Mouse (Mus musculus): Measurements from ENCODE around the gene Ttc9c. TPM values are rescaled to one million over a fixed set of nuclear protein-coding genes. Genes with fewer than 3 reads are reported as not detected.

The Ttc9c gene
- polyA plus RNA-seq (2014; fragmentation: Illumina TruSeq; extraction: RNeasy Lipid Tissue Mini Kit (QIAGEN cat#74804); ENCODE audit: low read depth, low replicate concordance) = 87.3 TPM

GRCm38 (mm10) chr19:8818801-8819595, at the start of gene Ttc9c:
Gene Ttc9c, minus strand, starts transcription at chr19:8819333.

GRCm38 (mm10) chr19:8850402-8850901, 31.3 kb upstream of the Ttc9c start, which contains the start of gene Lrrn4cl:
Gene Lrrn4cl, plus strand, starts transcription at chr19:8850768.

GRCm38 (mm10) chr19:8839103-8839907, 20.2 kb upstream of the Ttc9c start, which contains the start of gene Gng3:
Gene Gng3, minus strand, starts transcription at chr19:8839194.

GRCm38 (mm10) chr19:8837251-8837791, 18.2 kb upstream of the Ttc9c start, which contains the start of gene Bscl2:
Gene Bscl2, plus strand, starts transcription at chr19:8837467.

GRCm38 (mm10) chr19:8829660-8830059, 10.5 kb upstream of the Ttc9c start, which contains the start of gene AC129217.1:
Gene AC129217.1, plus strand, starts transcription at chr19:8829773.

GRCm38 (mm10) chr19:8819596-8820423, 677 bp upstream of the Ttc9c start, which contains the start of gene Hnrnpul2:
Gene Hnrnpul2, plus strand, starts transcription at chr19:8820010.

GRCm38 (mm10) chr19:8802130-8802821, 16.9 kb downstream of the Ttc9c start, which contains the start of gene Zbtb3:
Gene Zbtb3, plus strand, starts transcription at chr19:8802555.

GRCm38 (mm10) chr19:8798264-8798946, 20.7 kb downstream of the Ttc9c start, which contains the start of gene Polr2g:
Gene Polr2g, minus strand, starts transcription at chr19:8798577.

GRCm38 (mm10) chr19:8786008-8786781, 32.9 kb downstream of the Ttc9c start, which contains the start of gene Taf6l:
Gene Taf6l, minus strand, starts transcription at chr19:8786417.

GRCm38 (mm10) chr19:8774086-8774835, 44.9 kb downstream of the Ttc9c start, which contains the start of gene Tmem179b:
Gene Tmem179b, minus strand, starts transcription at chr19:8774467.

GRCm38 (mm10) chr19:8770567-8771270, 48.4 kb downstream of the Ttc9c start, which contains the start of gene Tmem223:
Gene Tmem223, plus strand, starts transcription at chr19:8770996.

Other genes starting within 250 kb of the Ttc9c start
- not detected for gene Slc22a8, start 228.1 kb downstream of the Ttc9c start, polyA plus RNA-seq (2014; fragmentation: Illumina TruSeq; extraction: RNeasy Lipid Tissue Mini Kit (QIAGEN cat#74804); ENCODE audit: low read depth, low replicate concordance)
- not detected for gene Slc22a6, start 201.3 kb downstream of the Ttc9c start, polyA plus RNA-seq (2014; fragmentation: Illumina TruSeq; extraction: RNeasy Lipid Tissue Mini Kit (QIAGEN cat#74804); ENCODE audit: low read depth, low replicate concordance)
- gene Chrm1, start 155.5 kb downstream of the Ttc9c start, polyA plus RNA-seq (2014; fragmentation: Illumina TruSeq; extraction: RNeasy Lipid Tissue Mini Kit (QIAGEN cat#74804); ENCODE audit: low read depth, low replicate concordance) = 0.23 TPM
- gene Slc3a2, start 96.0 kb downstream of the Ttc9c start, polyA plus RNA-seq (2014; fragmentation: Illumina TruSeq; extraction: RNeasy Lipid Tissue Mini Kit (QIAGEN cat#74804); ENCODE audit: low read depth, low replicate concordance) = 163 TPM
- 15.5 TPM for gene Wdr74, start 83.5 kb downstream of the Ttc9c start, polyA plus RNA-seq (2014; fragmentation: Illumina TruSeq; extraction: RNeasy Lipid Tissue Mini Kit (QIAGEN cat#74804); ENCODE audit: low read depth, low replicate concordance)
- not detected for gene 1700092M07Rik, start 78.6 kb downstream of the Ttc9c start, polyA plus RNA-seq (2014; fragmentation: Illumina TruSeq; extraction: RNeasy Lipid Tissue Mini Kit (QIAGEN cat#74804); ENCODE audit: low read depth, low replicate concordance)
- 63.2 TPM for gene Stx5a, start 77.9 kb downstream of the Ttc9c start, polyA plus RNA-seq (2014; fragmentation: Illumina TruSeq; extraction: RNeasy Lipid Tissue Mini Kit (QIAGEN cat#74804); ENCODE audit: low read depth, low replicate concordance)
- gene Nxf1, start 62.3 kb downstream of the Ttc9c start, polyA plus RNA-seq (2014; fragmentation: Illumina TruSeq; extraction: RNeasy Lipid Tissue Mini Kit (QIAGEN cat#74804); ENCODE audit: low read depth, low replicate concordance) = 68.2 TPM
- 50.0 TPM for gene Tmem223, start 48.3 kb downstream of the Ttc9c start, polyA plus RNA-seq (2014; fragmentation: Illumina TruSeq; extraction: RNeasy Lipid Tissue Mini Kit (QIAGEN cat#74804); ENCODE audit: low read depth, low replicate concordance)
- 51.8 TPM for gene Tmem179b, start 44.9 kb downstream of the Ttc9c start, polyA plus RNA-seq (2014; fragmentation: Illumina TruSeq; extraction: RNeasy Lipid Tissue Mini Kit (QIAGEN cat#74804); ENCODE audit: low read depth, low replicate concordance)
- gene Taf6l, start 32.9 kb downstream of the Ttc9c start, polyA plus RNA-seq (2014; fragmentation: Illumina TruSeq; extraction: RNeasy Lipid Tissue Mini Kit (QIAGEN cat#74804); ENCODE audit: low read depth, low replicate concordance) = 1.4 TPM
- gene Polr2g, start 20.8 kb downstream of the Ttc9c start, polyA plus RNA-seq (2014; fragmentation: Illumina TruSeq; extraction: RNeasy Lipid Tissue Mini Kit (QIAGEN cat#74804); ENCODE audit: low read depth, low replicate concordance) = 94.7 TPM
- gene Zbtb3, start 16.8 kb downstream of the Ttc9c start, polyA plus RNA-seq (2014; fragmentation: Illumina TruSeq; extraction: RNeasy Lipid Tissue Mini Kit (QIAGEN cat#74804); ENCODE audit: low read depth, low replicate concordance) = 0.47 TPM
- 117 TPM for gene Hnrnpul2, start 677 bp upstream of the Ttc9c start, polyA plus RNA-seq (2014; fragmentation: Illumina TruSeq; extraction: RNeasy Lipid Tissue Mini Kit (QIAGEN cat#74804); ENCODE audit: low read depth, low replicate concordance)
- gene AC129217.1, start 10.4 kb upstream of the Ttc9c start, polyA plus RNA-seq (2014; fragmentation: Illumina TruSeq; extraction: RNeasy Lipid Tissue Mini Kit (QIAGEN cat#74804); ENCODE audit: low read depth, low replicate concordance) = not detected
- gene Bscl2, start 18.1 kb upstream of the Ttc9c start, polyA plus RNA-seq (2014; fragmentation: Illumina TruSeq; extraction: RNeasy Lipid Tissue Mini Kit (QIAGEN cat#74804); ENCODE audit: low read depth, low replicate concordance) = 24.6 TPM
- 2.2 TPM for gene Gng3, start 19.9 kb upstream of the Ttc9c start, polyA plus RNA-seq (2014; fragmentation: Illumina TruSeq; extraction: RNeasy Lipid Tissue Mini Kit (QIAGEN cat#74804); ENCODE audit: low read depth, low replicate concordance)
- 3.3 TPM for gene Lrrn4cl, start 31.4 kb upstream of the Ttc9c start, polyA plus RNA-seq (2014; fragmentation: Illumina TruSeq; extraction: RNeasy Lipid Tissue Mini Kit (QIAGEN cat#74804); ENCODE audit: low read depth, low replicate concordance)
- gene Ubxn1, start 52.2 kb upstream of the Ttc9c start, polyA plus RNA-seq (2014; fragmentation: Illumina TruSeq; extraction: RNeasy Lipid Tissue Mini Kit (QIAGEN cat#74804); ENCODE audit: low read depth, low replicate concordance) = 25.3 TPM
- gene Uqcc3, start 61.6 kb upstream of the Ttc9c start, polyA plus RNA-seq (2014; fragmentation: Illumina TruSeq; extraction: RNeasy Lipid Tissue Mini Kit (QIAGEN cat#74804); ENCODE audit: low read depth, low replicate concordance) = 3.3 TPM
- gene Lbhd1, start 64.4 kb upstream of the Ttc9c start, polyA plus RNA-seq (2014; fragmentation: Illumina TruSeq; extraction: RNeasy Lipid Tissue Mini Kit (QIAGEN cat#74804); ENCODE audit: low read depth, low replicate concordance) = 76.6 TPM
- gene Gm49403, start 64.6 kb upstream of the Ttc9c start, polyA plus RNA-seq (2014; fragmentation: Illumina TruSeq; extraction: RNeasy Lipid Tissue Mini Kit (QIAGEN cat#74804); ENCODE audit: low read depth, low replicate concordance) = not detected
- gene 1810009A15Rik, start 69.5 kb upstream of the Ttc9c start, polyA plus RNA-seq (2014; fragmentation: Illumina TruSeq; extraction: RNeasy Lipid Tissue Mini Kit (QIAGEN cat#74804); ENCODE audit: low read depth, low replicate concordance) = 7.9 TPM
- not detected for gene Gm49416, start 69.6 kb upstream of the Ttc9c start, polyA plus RNA-seq (2014; fragmentation: Illumina TruSeq; extraction: RNeasy Lipid Tissue Mini Kit (QIAGEN cat#74804); ENCODE audit: low read depth, low replicate concordance)
- 1.2 TPM for gene Ints5, start 73.7 kb upstream of the Ttc9c start, polyA plus RNA-seq (2014; fragmentation: Illumina TruSeq; extraction: RNeasy Lipid Tissue Mini Kit (QIAGEN cat#74804); ENCODE audit: low read depth, low replicate concordance)
- 97.8 TPM for gene Ganab, start 78.7 kb upstream of the Ttc9c start, polyA plus RNA-seq (2014; fragmentation: Illumina TruSeq; extraction: RNeasy Lipid Tissue Mini Kit (QIAGEN cat#74804); ENCODE audit: low read depth, low replicate concordance)
- gene B3gat3, start 101.0 kb upstream of the Ttc9c start, polyA plus RNA-seq (2014; fragmentation: Illumina TruSeq; extraction: RNeasy Lipid Tissue Mini Kit (QIAGEN cat#74804); ENCODE audit: low read depth, low replicate concordance) = 11.3 TPM
- 3.3 TPM for gene Rom1, start 110.0 kb upstream of the Ttc9c start, polyA plus RNA-seq (2014; fragmentation: Illumina TruSeq; extraction: RNeasy Lipid Tissue Mini Kit (QIAGEN cat#74804); ENCODE audit: low read depth, low replicate concordance)
- 7.1 TPM for gene Eml3, start 110.2 kb upstream of the Ttc9c start, polyA plus RNA-seq (2014; fragmentation: Illumina TruSeq; extraction: RNeasy Lipid Tissue Mini Kit (QIAGEN cat#74804); ENCODE audit: low read depth, low replicate concordance)
- 70.1 TPM for gene Mta2, start 122.5 kb upstream of the Ttc9c start, polyA plus RNA-seq (2014; fragmentation: Illumina TruSeq; extraction: RNeasy Lipid Tissue Mini Kit (QIAGEN cat#74804); ENCODE audit: low read depth, low replicate concordance)
- gene Tut1, start 134.5 kb upstream of the Ttc9c start, polyA plus RNA-seq (2014; fragmentation: Illumina TruSeq; extraction: RNeasy Lipid Tissue Mini Kit (QIAGEN cat#74804); ENCODE audit: low read depth, low replicate concordance) = 2.8 TPM
- 77.3 TPM for gene Eef1g, start 147.7 kb upstream of the Ttc9c start, polyA plus RNA-seq (2014; fragmentation: Illumina TruSeq; extraction: RNeasy Lipid Tissue Mini Kit (QIAGEN cat#74804); ENCODE audit: low read depth, low replicate concordance)
- gene Ahnak, start 170.0 kb upstream of the Ttc9c start, polyA plus RNA-seq (2014; fragmentation: Illumina TruSeq; extraction: RNeasy Lipid Tissue Mini Kit (QIAGEN cat#74804); ENCODE audit: low read depth, low replicate concordance) = 34.2 TPM

All from adrenal gland, adult 10 weeks (tissue).